Mouse (Mus musculus): ENCODE measurements around the gene Syn3.
"Not testable (repeated sequence)": the region's sequence is repeated elsewhere in the genome, so short reads cannot be mapped to it uniquely, and the experiment has no call there.

Syn3 gene

DNA sequence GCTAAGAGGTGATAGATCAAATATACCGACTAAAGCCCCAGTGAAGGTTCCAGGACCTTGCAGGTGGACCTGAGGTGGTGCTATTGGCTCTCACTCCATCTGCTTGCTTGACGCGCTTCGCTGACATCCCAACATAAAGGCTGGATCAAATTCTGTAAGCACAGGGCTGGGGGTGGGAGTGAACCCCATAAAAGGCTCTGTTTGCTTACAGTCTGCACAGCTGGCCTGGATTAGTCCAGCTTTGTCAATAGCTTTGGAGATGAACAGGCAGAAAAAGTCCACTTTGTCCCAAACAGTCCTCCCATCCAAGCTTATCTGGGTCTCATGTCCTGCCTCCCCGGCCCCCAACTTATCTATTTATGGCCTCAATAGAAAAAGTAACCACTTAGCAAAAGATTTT, 347.3 kb downstream of the Syn3 start:
- no peak for DNase-seq (ENCODE audit: low spot score)

DNA sequence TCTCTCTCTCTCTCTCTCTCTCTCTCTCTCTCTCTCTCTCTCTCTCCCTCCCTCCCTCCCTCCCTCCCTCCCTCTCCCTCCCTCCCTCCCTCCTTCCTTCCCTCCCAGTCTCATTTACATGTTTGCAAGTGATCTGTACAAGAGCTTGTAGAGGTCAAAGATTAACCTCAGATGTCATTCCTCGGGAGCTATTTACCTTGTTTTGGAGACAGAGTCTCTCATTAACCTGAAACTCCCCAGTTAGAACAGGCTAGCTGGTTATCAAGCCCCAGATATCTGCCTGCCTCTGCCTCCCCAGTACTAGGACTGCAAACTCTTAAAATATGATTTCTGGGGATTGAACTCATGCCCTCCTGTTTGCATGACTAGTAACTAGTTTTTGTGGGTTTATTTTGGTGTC, 348.6 kb downstream of the Syn3 start:
- no peak for DNase-seq (ENCODE audit: low spot score)

DNA sequence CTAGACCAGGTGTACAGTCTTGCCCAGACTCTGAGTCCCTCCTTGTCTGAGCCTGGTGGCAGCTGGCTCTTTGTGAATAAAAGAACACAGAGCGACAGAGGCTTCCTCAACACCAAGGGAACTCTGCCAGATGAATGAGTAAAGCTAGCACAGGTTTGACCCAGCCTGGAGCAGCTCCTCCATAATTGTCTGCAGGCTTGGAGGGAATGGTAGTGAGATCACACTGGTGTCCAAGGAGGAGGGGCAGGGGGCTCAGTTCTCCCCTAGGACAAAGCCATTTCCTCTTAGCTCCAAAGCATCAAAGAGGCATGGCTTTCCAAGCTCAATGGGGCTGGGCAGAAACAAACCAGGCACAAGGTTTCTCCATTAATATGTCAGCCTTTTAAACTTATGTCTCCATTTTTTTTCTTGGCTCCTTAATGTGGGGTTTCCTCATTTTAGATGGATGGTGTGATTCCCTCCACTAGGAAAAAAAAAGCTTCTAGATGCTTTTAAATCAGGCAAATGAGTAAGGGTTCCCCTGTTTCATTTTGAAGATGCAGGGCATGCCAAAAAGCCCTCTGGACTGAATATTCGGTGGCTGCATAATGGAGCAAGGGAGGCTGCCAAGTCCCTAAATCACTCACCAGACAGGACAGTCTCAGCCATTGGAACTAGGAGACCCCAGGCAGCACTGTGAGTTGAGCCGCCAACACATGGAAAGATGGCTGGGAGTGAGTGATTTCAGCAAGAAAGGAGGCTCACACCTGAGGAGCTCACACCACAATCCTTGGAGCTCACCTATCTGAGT, 349.5 kb downstream of the Syn3 start:
- no peak for DNase-seq (ENCODE audit: low spot score)

DNA sequence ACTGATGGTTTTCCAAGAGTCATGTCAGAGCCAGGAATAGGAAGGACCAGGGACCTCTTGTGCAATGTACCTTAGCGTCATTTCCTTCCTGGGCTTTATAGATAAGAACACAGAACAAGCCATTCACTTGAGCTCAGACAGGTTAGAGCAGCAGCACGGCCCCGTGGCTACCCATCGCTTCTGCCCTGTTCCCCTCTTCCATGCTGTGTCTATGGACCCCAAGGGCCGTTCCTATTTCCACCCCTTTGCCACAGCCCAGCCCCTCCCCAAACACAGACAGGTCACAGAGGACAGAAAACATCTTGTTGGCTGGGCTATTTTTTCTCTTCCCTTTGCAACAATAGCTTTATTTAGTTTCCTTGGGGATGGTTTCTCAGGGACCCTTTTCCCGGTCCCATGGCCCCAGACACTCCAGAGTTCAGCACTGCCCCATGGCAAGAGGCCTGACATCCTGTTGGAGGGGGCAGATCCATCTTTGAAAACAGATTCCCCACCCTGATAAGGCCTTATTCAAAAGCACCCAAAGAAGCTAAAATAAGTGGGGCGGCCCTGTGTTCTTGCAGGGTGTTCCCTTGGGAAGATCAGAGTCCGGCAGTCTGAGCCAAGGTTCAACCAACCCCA, 359.5 kb downstream of the Syn3 start:
- DNase-seq (ENCODE audit: low spot score) = no peak

DNA sequence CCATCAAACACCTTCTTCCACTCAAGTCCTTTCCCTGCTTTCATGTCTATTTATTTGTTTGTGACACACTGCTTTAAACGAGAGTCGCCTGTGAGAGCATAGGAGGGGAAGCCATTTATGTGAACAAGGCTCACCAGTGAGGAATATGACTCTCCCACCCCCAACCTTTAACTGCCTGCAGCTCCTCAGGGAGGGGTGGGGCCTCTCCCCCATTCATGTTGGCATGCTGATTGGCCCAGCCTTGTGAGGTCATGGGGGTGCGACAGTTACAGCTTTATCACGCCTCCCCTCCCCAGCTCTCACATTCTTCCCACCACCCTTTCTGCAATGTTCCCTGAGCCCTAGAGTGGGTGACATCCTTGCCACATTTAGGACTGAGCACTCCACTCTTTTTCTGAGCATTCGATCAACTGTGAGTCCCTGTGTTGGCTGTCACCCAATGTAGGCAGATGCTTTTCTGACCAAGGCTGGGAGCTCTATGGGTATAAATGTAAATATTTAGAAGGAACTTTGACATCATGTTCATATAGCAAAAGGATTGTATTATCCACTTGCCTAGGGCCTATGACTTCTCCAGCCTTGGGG, 361.0 kb downstream of the Syn3 start:
- no peak for DNase-seq (ENCODE audit: low spot score)

DNA sequence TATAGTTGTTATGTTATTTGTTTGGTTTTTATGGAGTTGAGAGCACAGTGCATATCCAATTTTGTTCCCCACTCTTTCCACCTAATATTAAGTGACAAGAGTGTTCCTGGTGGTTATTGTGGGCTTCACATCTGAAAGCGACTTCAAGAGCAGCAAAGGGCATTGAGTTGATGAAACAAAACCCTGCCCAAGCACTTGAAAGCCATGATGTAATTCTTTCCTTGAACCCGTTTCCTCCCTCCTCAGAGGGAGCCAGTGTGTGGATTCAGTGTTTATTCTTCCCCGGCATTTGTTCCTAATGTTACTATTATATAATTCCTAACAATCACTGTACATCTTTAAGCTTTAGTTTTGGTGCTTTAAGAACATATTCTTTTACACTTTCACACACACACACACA, 361.6 kb downstream of the Syn3 start:
- no peak for DNase-seq (ENCODE audit: low spot score)

DNA sequence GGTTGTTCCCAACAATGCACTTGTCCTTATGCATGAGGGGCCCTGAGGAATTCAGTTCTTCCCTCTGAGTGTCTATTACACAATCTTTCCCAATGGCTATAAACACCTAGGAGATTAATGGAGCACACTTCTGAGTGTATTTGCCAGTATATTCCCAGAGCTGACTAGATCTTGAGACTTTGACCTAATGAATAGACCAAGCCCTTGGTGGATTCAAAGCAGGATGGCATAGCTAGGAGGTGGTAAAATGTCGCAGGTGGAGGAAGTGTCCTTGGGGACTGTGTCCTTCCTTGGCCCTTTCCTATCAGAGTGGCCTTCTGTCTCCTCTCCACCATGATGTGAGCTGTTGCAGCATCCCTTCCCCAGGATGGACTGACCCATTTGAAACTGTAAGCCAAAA, 362.4 kb downstream of the Syn3 start:
- DNase-seq (ENCODE audit: low spot score) = no peak

DNA sequence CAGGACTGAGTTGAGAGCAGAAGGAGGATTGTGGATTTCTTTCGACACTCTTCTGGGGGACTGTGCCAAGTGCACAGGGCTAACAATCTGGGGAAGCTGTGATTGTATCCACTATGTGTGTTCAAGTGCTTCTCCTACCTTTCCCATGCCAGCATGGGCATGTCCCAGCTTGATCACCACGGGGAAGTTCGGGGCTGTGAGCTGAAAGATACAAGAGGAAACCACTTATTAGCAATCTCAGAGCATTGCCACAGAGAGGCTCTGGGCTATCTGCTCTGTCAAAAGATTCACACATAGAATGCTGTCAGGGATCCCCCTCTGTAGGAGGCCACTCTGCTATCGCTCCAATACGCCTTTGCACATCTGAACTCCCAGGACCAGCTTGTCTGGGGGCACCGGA, 363.8 kb downstream of the Syn3 start:
- DNase-seq (ENCODE audit: low spot score) = no peak

DNA sequence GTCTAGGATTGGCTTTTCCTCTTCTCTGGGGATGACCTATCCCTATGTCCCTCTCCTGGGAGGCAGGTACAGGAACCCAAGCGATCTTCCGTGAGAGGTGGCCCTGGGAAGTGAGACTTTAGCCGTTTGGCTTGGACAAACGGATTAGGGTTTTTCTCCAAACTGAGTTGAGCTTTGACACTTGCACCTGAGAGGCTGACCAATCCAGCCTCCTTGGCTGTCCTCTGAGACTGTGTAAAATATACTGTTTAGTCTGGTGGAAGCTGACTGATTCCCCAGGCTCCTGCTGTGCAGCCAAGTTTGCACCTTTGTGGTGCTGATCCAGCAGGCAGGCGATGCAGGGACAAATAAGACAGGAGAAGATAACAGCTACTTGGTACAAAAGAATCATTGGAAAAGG, 364.4 kb downstream of the Syn3 start:
- no peak for DNase-seq (ENCODE audit: low spot score)

DNA sequence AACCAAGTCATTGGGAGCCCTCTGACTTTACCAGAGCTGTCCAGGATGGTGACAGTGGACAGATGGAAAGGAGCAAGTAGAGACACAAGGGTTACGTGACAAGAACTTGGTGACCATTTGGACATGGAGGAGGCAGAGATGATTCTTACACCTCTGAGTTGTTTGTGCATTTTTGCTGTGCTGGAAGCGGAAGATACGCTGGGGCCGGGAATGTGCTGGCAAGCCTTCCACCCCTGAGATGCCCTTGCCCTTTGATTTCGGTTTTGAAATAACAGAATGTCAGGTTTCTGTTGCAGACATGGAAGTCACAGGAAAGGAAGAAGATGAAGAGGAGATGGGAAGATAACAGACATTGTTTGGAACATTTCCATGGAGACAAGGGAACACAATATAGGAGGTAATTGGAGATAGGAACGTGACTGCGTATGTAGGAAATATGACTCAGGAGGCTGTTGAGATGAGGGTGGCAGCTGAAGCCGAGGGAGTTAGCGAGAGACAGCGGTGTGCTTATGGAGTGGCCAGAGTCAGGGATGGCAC, 366.2 kb downstream of the Syn3 start:
- DNase-seq (ENCODE audit: low spot score) = no peak

DNA sequence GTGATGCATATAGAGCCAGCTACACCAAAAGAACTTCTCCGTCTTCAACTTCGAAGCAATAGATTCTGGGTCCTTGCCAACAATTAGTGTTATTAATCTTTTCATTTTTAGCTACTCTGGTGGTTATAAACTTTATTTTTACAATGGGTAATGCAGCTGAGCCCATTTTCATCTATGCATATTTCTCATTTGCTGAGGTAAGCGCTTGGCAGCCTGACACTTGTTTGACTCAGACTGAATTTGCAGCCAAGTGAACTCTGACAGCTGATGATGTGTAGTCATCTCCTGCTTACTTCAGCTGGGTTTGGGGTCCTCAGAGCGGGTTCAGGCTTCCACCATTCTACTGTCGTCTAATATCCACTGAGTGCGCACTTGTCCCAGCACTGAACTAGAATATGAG, 369.6 kb downstream of the Syn3 start:
- peak; percentile 8 for DNase-seq (ENCODE audit: low spot score)

DNA sequence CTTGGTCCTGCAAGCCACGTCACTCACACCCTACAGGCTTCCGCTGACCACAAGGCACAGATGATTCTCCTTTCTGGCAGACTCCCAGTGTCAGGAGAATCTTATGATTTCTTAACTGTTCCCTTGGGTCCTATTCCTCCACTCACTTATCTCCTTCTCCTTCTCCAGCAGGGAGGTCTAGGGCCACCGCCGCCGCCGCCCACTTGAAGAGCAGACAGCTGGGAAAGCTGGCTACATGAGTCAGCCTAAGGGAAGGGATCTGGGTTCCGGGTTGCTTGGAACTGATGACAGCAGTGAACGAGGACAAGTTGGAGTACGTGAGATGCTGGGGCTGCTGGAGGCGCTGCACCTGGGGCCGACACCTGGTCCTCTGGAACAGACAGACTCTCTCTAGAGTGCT, 372.2 kb downstream of the Syn3 start:
- peak; percentile 28 for DNase-seq (ENCODE audit: low spot score)

DNA sequence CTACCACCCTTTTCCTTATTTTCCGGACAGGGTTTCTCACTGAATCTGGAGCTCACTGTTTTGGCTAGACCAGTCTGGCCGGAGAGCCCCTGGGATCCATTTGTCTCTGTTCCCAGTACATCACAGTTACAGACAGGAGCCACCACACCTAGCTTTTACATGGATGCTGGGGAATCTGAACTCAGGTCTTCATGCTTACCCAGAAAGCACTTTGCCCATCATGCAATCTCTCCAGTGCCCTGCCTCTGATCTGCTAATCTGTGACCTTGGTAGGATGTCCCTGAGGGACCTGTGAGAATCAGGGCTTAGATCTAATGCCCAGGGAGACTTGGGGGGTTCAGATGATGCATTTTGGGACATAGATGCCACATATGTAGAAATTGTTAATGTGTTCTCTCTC, 373.3 kb downstream of the Syn3 start:
- DNase-seq (ENCODE audit: low spot score) = no peak

DNA sequence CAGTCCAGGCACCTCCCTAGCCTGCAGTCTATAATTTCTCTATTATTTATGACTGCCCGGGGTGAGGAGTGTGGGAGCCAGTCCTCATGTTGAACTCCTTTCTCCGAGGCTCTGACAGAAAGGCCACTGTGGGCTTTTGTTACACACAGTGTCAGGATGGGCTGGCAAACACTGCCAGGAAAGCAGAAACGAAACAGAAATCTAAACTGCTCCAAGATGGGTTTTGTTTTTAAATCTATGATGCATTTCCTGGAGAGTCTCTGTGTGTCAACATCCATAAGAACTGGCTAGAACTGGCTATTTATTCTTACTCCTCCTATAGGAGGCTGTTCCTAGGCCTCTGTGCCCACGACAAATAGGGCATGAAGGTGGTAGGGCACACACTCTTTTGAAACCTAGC, 374.6 kb downstream of the Syn3 start:
- peak; percentile 12 for DNase-seq (ENCODE audit: low spot score)

DNA sequence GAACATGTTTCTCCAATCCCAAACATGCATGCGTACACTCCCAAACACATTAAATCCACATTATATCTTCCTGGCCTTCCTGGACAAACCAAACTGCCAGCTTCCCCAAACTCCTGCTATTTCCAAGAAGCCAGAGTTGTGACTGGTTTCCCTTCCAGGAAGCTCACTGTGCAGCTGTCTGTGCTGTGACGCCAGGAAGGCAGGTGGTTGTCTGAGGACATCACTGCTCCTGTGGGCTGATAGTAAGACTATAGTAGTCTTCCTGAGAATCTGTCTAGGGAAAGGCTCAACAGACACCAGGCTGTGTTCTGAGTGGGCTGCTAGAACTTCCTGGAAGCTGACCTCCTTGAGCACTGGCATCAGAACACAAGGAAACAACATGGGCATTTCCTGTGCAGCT, 375.5 kb downstream of the Syn3 start:
- DNase-seq (ENCODE audit: low spot score) = no peak

DNA sequence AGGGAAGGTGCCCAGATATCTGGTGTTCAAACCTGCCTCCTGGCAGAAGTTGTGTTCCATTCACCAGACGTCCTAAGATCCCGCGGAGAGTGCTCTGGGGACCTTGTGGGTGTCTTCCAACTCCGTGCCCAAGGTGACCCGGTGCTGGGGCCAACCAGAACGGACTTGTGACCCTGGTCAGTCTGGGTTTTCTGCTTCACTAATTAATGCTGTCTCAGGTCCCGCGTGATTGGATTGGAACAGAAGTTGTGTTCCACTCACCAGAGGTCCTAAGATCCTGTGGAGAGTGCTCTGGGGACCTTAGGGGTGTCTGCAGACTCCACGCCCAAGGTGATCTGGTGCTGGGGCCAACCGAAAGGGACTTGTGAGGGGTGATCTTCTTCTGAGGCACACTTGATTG, 376.2 kb downstream of the Syn3 start:
- DNase-seq (ENCODE audit: low spot score) = not testable (repeated sequence)

DNA sequence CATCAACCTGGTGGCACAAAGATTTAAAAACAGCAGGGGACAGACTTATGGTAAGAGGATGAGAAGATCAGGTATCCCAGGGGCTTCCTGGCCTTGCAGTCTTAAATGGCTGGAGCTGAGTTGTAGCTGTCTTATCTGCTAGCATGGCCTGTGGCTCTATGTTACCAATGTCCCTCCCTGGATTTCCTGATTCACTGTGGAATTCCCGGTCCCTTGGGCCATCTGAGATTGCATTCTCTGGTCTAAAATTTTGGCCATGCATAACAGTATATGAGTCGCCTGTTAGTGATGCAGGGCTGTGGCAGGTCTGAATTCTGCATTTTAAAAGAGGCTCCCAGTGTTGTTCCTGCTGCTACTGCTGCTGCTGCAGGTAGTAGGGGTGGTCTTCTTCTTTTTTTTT, 382.4 kb downstream of the Syn3 start:
- no peak for DNase-seq (ENCODE audit: low spot score)

DNA sequence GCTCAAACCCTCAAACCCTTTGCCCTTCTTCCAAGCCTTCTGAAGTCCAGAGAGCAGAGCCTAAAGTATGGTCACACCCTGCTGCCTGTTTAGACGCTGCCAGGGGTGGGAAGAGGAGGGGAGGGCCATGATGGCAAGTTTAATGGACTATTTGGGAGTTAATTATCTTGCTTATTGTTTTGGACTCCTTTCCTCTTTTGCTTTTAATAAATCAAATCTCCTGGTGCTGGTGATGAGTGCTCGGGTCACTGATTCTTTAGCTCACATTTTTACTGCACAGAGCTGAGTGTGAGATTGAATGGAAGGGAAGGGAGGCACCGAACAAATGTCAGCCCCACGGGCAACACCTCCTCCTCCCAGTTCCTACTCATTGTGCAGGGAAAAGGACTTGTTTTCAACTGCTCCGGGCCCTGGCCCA, 384.3 kb downstream of the Syn3 start:
- DNase-seq (ENCODE audit: low spot score) = no peak

DNA sequence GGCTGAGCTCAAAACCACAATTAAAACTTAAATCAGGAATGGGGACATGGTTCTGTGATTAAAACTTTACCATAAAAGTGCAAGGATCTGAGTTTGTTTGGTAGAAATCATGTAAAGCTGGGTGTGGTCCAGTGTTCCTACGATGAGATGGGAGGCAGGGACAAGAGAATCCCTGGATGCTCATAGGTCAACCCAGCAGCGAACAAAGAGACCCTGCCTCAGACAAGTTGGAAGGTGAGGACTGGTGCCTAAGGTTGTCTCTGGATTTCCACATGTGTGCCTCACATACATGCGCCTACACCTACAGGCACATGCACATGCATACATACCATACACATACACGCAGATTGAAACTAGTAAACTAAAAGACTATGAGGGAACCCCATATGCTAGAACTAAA, 389.9 kb downstream of the Syn3 start:
- no peak for DNase-seq (ENCODE audit: low spot score)

DNA sequence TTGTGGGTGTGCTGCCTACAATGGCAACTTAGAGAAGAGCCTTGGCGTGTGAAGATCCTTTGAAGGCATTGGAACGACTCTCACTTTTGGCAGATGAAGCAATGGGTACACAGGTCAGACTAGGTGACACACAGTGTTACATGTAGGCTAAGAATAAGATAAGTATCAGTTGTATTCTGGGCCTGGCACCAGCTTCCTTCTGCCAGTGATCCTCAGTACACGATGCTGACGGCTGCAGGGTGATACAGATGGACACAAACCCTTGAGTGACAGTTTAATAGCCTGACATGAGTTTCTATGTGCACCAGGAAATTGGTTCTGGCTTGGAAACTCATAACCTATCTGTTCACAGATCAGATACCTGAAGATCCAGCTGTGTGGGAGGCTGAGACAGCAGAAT, 391.0 kb downstream of the Syn3 start:
- DNase-seq (ENCODE audit: low spot score) = no peak

DNA sequence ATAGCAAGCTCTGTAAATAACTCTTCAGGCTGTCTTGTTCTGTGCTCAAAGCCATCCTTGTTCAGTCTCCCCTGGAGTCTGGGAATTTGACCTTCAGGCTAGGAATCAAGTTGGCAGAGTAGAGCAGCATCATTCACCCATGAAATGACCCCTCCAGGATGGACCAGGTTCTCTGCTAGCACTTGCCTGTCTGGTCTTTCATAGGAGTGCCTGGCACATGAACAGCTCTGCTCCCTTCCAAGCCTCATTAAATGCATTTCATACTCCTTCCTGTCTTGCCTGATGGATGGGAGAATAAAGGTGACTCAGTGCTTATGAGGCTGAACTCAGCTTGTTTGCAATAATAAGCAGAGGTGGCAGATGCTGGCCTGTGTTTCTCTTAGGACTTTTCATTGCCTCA, 394.7 kb downstream of the Syn3 start:
- DNase-seq (ENCODE audit: low spot score) = no peak

DNA sequence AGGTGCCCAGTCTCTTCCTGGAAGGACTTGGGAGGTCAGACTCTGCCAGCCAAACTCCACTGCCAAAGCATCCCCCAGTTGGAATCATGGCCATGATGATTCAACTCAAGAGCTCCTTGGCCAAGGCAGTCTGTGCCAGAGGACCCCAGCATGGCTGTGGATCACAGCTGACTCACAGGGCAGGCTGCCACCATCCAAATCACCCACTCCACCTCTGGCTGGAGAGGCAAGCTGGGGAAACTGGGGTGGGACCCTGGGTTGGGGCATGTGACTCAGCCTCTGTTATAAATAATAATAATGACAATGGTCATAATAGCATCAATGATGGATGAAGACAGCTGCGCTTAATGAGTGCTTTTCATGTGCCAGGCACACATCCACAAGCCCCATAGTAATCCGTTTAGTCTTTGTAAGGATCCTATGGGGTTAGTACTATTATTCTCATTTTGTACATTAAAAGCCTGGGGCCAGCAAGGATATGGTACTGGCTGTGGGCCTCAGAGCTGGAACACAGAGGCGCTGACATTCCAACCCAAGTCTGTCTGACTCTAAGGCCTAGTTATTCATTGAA, 398.3 kb downstream of the Syn3 start:
- peak; percentile 10 for DNase-seq (ENCODE audit: low spot score)

DNA sequence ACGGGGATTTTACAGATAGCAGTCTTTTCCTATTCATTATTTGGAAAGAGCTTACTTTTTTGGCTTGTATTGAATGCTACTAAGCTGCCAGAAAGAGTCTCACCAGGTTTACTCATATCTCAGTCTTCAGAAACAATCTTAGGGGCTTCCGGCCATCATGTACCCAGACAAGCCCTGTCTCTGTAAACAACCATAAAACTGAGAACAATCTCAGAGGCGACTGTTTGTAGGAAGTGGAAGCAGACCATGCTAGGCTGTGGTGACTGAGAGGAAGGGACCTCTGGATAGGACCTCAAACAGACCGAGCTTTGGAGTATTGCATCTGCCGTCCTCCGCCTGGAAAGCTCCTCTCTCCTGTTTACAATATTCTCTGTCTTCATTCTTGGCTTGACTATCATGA, 400.3 kb downstream of the Syn3 start:
- no peak for DNase-seq (ENCODE audit: low spot score)

Measured in adipocyte (in vitro differentiated cells).